Mouse (Mus musculus) hindbrain, embryonic 12.5 days (tissue): ENCODE data around the gene Rab11b. TPM values are rescaled to one million over a fixed set of nuclear protein-coding genes. Genes with fewer than 3 reads are reported as not detected.
"Not testable (repeated sequence)": the region's sequence is repeated elsewhere in the genome, so short reads cannot be mapped to it uniquely, and the experiment has no call there.

ENCODE experiments used
- ATAC-seq: fragments of 200-750 bp; cut with Nextera tagmentation; 2 replicates; pipeline ENCODE4 v1.8.0; 2017; ENCODE audit warnings: moderate TSS enrichment; ENCODE audit not compliant: low FRiP score
- H3K27ac ChIP-seq: fragments of 300-500 bp; sonication (generic); 2 replicates; pipeline ENCODE4 v1.5.1; 2016; ENCODE audit warnings: mild to moderate bottlenecking
- H3K27me3 ChIP-seq: fragments of 300-500 bp; sonication (generic); 2 replicates; pipeline ENCODE4 v1.6.1; 2016; ENCODE audit warnings: mild to moderate bottlenecking
- H3K36me3 ChIP-seq: fragments of 300-500 bp; sonication (generic); 2 replicates; pipeline ENCODE4 v1.6.1; 2016; ENCODE audit warnings: mild to moderate bottlenecking
- H3K4me1 ChIP-seq: fragments of 300-500 bp; sonication (generic); 2 replicates; pipeline ENCODE4 v1.6.1; 2016
- H3K4me2 ChIP-seq: fragments of 300-500 bp; sonication (generic); replicated peaks from 2 replicates; pipeline ENCODE4 v1.6.1; 2016; ENCODE audit warnings: mild to moderate bottlenecking
- H3K4me3 ChIP-seq: fragments of 300-500 bp; sonication (generic); 2 replicates; pipeline ENCODE4 v1.5.1; 2016; ENCODE audit warnings: mild to moderate bottlenecking
- H3K9ac ChIP-seq: fragments of 300-500 bp; sonication (generic); 2 replicates; pipeline ENCODE4 v1.6.1; 2016; ENCODE audit warnings: mild to moderate bottlenecking, moderate library complexity
- H3K9me3 ChIP-seq: fragments of 300-500 bp; sonication (generic); replicated peaks from 2 replicates; pipeline ENCODE4 v1.6.1; 2016; ENCODE audit warnings: mild to moderate bottlenecking
- WGBS: fragments of 180-500 bp; shearing (Covaris S2); methylation state at CpG from one replicate; pipeline ENCODE4 v1.1.7; 2016; 5-methylcytosine and 5-hydroxymethylcytosine counted together
- polyA plus RNA-seq: library from polyadenylated mRNA; unstranded; fragments of >200 nt; fragmentation: Nextera tagmentation; extraction: Ambion mirVana; gene quantifications from 2 replicates; pipeline ENCODE4 v1.2.1, GENCODE M21; 2016

Gene Rab11b
- polyA plus RNA-seq, 1 experiment from 2014 or later, result 415 TPM

DNA sequence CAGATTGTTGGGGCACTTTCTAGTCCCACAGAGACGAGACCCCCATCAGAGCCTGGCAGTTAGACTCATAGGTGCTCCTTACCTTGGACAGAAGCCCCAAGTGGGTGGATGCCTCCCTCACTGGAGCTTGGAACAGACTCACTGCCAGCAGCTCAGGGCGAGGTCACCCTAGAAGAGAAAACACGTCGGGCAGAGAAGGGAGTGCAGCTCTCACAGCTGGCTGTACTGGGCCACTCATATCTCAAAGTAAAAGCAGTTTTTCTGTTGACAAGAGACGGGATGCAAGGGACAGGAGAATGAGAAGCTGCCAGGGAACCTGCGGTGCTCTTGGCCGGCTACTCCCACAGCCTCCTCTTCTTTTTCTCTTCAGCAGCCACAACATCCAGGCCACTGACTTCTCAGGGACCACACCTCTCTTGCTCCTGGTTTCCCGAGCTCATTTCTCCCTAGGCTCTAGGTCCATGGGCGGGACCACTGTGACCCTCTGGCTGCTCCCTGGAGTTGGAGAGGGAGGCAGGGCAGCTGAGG is 27.7 kb downstream of the Rab11b start:
- not testable (repeated sequence) for H3K4me3 ChIP-seq, H3K4me2 ChIP-seq, H3K27me3 ChIP-seq, ATAC-seq, H3K27ac ChIP-seq, H3K4me1 ChIP-seq, H3K9ac ChIP-seq, H3K9me3 ChIP-seq, H3K36me3 ChIP-seq
- 82% methylated on average over 9 of the region's 9 CpGs for WGBS

DNA sequence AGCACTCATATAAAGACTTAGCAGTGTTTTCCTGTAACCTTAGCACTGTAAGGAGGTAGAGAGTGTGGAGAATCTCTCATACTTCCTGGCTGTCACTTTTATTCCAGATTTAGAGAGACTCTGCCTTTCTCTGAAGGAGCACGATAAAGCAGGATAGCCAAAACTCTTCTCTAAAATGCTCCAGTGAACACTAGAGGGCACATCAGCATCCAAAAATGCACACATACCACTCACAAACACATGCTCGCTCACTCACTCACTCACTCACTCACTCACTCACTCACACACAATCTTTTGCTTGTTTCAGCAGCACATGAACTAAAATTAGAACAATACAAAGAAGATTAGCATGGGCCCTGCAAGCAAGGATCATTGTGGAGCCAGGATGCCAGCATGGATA is 31.1 kb downstream of the Rab11b start:
- 77% methylated on average over 2 of the region's 2 CpGs for WGBS
- Histone ChIP-seq H3K36me3 (no peaks in the 10 kb centered on the region), H3K27ac (no peak overlapping the region), H3K27me3 (no peaks in the 10 kb centered on the region), H3K4me2 (no peak overlapping the region), H3K4me1 (no peaks in the 10 kb centered on the region), H3K9ac (no peak overlapping the region), H3K4me3 (no peak overlapping the region), H3K9me3 (no peaks in the 10 kb centered on the region)
- no peak for ATAC-seq

DNA sequence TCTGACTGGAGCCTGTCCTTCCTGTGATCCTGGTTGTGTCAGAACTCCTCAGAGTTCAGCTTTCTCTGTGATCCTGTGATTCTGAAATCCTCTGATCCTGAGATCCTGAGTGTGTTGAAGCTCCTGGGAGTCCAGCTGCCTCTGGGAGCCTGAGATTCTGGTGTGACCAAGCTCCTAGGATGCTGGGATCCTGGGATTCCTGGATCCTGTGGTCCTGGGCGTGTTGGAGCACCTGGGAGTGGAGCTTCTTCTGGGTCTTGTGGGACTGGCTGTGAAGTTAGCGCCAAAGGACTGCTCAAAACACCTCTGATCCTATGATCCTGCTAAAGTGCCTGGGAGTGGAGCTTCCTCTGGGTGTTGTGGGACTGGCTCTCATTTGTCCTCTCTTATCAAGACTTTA is 31.9 kb downstream of the Rab11b start:
- H3K4me3 ChIP-seq, result no peak overlapping the region
- no peak overlapping the region for H3K27ac ChIP-seq
- H3K27me3 ChIP-seq, result no peaks in the 10 kb centered on the region
- no peak for ATAC-seq
- 82% methylated on average over 2 of the region's 2 CpGs for WGBS
- no peaks in the 10 kb centered on the region for H3K36me3 ChIP-seq
- no peak overlapping the region for H3K4me2 ChIP-seq
- H3K9me3 ChIP-seq, result no peaks in the 10 kb centered on the region
- H3K4me1 ChIP-seq, result no peaks in the 10 kb centered on the region
- no peak overlapping the region for H3K9ac ChIP-seq

DNA sequence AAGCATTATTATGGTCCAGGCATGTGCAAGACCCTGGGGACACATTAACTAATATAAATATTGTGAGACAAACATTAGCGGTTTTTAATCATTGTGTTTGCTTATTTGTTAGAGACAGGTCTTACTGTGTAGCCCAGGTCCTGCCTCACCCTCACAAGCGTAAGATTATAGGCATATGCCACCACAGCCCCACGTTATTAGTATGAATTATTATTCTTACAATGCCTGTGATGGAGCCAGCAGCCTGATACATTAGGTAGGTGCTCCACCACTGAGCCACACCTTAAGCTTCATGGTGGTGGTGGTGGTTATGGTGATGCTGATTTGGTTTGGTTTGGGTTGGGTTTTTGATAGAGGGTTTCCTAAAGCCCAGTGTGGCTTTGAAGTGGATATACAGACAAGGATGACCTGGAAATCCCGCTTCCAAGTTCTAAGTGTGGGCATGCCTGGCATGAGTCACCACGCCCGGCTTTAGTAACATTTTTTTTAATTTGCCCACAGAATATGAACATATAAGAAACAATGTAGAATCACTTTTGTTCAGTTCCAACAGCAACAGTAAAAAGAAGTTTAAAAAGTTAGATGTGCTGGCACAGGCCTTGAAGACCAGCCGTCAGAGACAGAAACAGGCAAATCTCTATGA is 40.5 kb downstream of the Rab11b start:
- no peaks in the 10 kb centered on the region for H3K36me3 ChIP-seq
- peaks cover 3% of the 10 kb centered on the region; the same call in 1 of the 2 replicates for H3K4me1 ChIP-seq
- no peak for ATAC-seq
- H3K9ac ChIP-seq, result no peak overlapping the region
- no peak overlapping the region for H3K4me2 ChIP-seq
- H3K9me3 ChIP-seq, result no peaks in the 10 kb centered on the region
- no peak overlapping the region for H3K27ac ChIP-seq
- 96% methylated on average over 7 of the region's 7 CpGs for WGBS
- H3K27me3 ChIP-seq, result no peaks in the 10 kb centered on the region
- no peak overlapping the region for H3K4me3 ChIP-seq

DNA sequence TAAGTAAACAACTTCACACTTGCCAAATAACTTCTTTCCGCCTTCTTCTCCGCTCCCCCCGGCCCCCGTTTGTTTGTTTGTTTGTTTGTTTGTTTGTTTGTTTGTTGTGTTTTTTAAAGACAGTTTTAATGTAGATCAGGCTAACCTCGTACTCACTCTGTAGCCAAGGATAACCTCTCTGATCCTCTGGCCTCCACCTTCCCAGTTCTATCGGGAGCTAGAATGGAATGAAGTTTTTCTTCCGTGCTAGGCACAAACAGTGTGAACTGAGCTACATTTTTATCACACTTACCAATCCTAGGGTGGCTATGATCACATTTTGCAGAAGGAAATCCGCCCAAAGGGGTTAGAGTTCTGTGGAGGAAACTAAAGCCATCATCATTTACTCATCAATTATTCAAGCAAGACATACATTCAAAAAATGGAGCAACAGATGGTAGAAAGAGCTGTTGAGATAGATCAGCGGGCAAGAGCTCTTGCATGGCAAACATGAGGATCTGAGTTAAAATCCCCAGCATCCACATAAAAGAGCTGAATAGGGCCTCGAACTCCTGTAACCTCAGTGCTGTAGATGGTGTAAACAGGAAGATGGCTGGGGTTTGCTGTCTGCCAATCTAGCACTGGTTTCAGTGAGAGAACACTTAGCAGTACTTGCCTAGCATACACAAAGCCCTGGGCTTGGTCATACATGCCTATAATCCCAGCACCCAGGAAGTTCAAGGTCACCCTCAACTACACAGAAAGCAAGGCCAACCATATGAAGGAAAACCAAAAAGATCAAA is 41.2 kb downstream of the Rab11b start:
- no peak overlapping the region for H3K9ac ChIP-seq
- H3K9me3 ChIP-seq, result no peaks in the 10 kb centered on the region
- WGBS, result 50% methylated on average over 10 of the region's 10 CpGs
- peaks cover 3% of the 10 kb centered on the region; the same call in 1 of the 2 replicates for H3K4me1 ChIP-seq
- H3K4me3 ChIP-seq, result peak overlapping the region; percentile 87
- peak overlapping the region; percentile 72 for H3K4me2 ChIP-seq
- no peak overlapping the region for H3K27ac ChIP-seq
- H3K36me3 ChIP-seq, result no peaks in the 10 kb centered on the region
- H3K27me3 ChIP-seq, result no peaks in the 10 kb centered on the region
- ATAC-seq, result no peak

DNA sequence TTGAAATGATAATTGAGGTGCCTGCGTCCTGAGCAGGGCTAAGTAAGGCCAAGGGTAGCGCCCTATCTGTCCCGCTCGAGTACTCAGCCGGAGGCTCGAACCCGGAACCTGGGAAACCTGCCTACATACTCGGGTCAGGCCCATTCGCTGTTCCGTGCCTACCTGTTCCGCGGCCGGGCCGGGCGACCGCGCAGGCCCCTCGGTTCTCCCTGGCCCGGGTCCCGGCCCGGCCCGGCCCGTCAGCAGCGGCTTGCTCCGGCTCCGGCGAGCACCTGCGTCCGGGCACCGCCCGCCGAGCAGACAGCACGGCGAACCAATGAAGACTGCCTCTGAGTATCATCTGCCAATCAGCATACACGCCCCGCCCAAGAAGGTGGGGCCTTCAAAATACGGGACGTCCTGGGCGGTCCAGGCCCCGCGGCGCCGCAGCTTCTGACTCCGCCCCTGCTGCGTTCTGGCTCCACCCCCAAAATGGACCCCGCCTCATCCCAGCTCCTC is 41.9 kb downstream of the Rab11b start, which contains the start of gene March2:
March2 (minus strand) TSS at position 287 of the 498 bp plus-strand sequence.
- Histone ChIP-seq H3K4me2 (peak within 1 kb of the TSS; percentile 72), H3K36me3 (no peaks in the 10 kb centered on the region), H3K27ac (no peak within 1 kb of the TSS), H3K27me3 (no peaks in the 10 kb centered on the region), H3K9ac (peak within 1 kb of the TSS; percentile 80), H3K4me3 (peak within 1 kb of the TSS; percentile 87), H3K9me3 (no peaks in the 10 kb centered on the region), H3K4me1 (peaks cover 3% of the 10 kb centered on the region; the same call in 1 of the 2 replicates)
- WGBS, result under 1% methylated on average over 44 of the region's 46 CpGs
- ATAC-seq, result peak; percentile 99

DNA sequence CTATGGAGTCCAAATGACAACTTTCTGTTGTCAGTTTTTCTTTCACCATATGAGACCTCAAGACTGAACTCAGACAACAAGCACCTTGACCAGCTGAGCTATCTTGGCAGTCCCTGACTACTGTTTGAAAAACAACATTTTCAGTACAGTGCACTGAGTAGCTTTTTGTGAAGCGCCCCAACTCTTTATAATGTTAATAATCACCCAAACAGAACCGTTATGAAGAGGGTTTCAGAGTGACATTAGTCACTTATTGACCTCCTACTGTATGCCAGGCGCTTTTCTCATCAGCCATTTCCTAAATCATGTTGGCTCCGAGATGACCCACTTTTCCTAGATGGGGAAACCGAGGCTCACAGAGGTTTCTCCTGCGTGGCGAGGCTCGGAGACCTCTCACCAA is 42.3 kb downstream of the Rab11b start:
- peak; percentile 16 for ATAC-seq
- WGBS, result 7% methylated on average over 8 of the region's 8 CpGs
- H3K9ac ChIP-seq, result peak overlapping the region; percentile 80
- no peaks in the 10 kb centered on the region; the same call in 1 of the 2 replicates for H3K36me3 ChIP-seq
- H3K4me3 ChIP-seq, result peak overlapping the region; percentile 87
- H3K4me1 ChIP-seq, result peaks cover 3% of the 10 kb centered on the region; the same call in 1 of the 2 replicates
- H3K27me3 ChIP-seq, result no peaks in the 10 kb centered on the region
- peak overlapping the region; percentile 72 for H3K4me2 ChIP-seq
- no peaks in the 10 kb centered on the region for H3K9me3 ChIP-seq
- H3K27ac ChIP-seq, result no peak overlapping the region

DNA sequence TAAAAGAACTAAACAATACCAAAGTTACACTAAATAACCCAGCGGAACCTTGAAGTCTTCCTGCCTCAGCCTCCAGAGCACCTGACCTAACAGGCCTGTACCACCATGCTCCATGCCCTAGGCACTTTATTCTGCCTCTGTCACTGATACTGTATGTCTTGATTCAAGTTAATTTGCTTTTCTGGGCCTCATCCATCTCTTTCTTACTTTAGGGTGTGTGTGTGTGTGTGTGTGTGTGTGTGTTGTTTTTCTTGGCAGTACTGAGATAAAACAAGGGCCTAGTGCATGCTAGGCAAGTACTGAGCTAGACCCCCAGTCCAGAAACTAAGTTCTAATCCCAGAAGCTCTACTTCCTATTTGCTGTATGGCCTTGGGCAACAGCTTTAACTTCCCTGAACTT is 43.1 kb downstream of the Rab11b start:
- no peak overlapping the region for H3K9ac ChIP-seq
- no peaks in the 10 kb centered on the region for H3K9me3 ChIP-seq
- H3K4me3 ChIP-seq, result peak overlapping the region; percentile 87; the same call in 1 of the 2 replicates
- no peaks in the 10 kb centered on the region; the same call in 1 of the 2 replicates for H3K36me3 ChIP-seq
- H3K4me2 ChIP-seq, result no peak overlapping the region
- H3K27ac ChIP-seq, result no peak overlapping the region
- no peaks in the 10 kb centered on the region for H3K27me3 ChIP-seq
- ATAC-seq, result no peak
- WGBS, result 92% methylated on average over 1 of the region's 1 CpGs
- H3K4me1 ChIP-seq, result peaks cover 3% of the 10 kb centered on the region; the same call in 1 of the 2 replicates

DNA sequence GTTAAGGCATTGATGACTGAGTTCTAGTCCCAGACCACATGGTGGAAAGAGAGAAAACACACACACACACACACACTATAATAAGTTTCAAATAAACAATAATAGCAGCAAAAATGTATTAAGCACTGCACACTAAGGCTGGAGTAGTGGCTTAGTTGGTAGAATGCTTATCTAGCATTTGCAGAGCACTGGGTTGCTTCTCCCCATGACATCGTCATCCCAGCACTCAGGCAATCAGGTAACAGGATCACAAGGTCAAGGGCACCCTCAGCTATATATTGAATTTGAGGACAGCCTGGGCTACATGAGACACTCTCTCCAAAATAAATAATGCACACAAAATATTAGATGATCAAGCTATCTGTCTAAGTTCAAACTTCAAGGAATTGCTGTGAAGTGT is 45.6 kb downstream of the Rab11b start:
- 92% methylated on average over 1 of the region's 1 CpGs for WGBS
- H3K4me2 ChIP-seq, result no peak overlapping the region
- no peak overlapping the region for H3K9ac ChIP-seq
- ATAC-seq, result no peak
- H3K27me3 ChIP-seq, result no peaks in the 10 kb centered on the region
- H3K27ac ChIP-seq, result no peak overlapping the region
- no peak overlapping the region for H3K4me3 ChIP-seq
- peaks cover 10% of the 10 kb centered on the region for H3K36me3 ChIP-seq
- H3K4me1 ChIP-seq, result peaks cover 3% of the 10 kb centered on the region; the same call in 1 of the 2 replicates
- no peaks in the 10 kb centered on the region for H3K9me3 ChIP-seq

DNA sequence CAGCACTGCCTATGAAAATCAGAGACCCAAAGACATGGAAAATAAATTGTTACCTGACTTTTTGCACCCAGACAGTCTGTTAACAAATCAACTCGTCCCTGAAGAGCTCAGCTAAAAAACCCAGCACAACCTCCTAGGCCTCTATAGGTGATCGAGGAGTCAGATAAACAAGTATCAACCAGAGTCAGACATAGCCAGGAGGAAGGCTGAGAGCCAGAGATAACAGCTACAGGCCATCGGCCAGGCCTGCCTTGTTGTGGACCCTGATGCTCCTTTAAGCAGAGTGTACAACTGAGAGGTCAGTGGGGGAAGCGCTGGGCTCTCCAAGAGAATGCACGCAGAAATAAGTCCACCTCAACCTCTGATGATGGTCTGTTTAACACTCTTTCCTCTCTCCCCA is 47.1 kb downstream of the Rab11b start:
- no peak overlapping the region for H3K4me2 ChIP-seq
- 85% methylated on average over 5 of the region's 5 CpGs for WGBS
- no peak overlapping the region for H3K4me3 ChIP-seq
- H3K27ac ChIP-seq, result no peak overlapping the region
- no peak for ATAC-seq
- peaks cover 23% of the 10 kb centered on the region for H3K36me3 ChIP-seq
- no peaks in the 10 kb centered on the region for H3K27me3 ChIP-seq
- H3K9me3 ChIP-seq, result no peaks in the 10 kb centered on the region
- H3K4me1 ChIP-seq, result peaks cover 3% of the 10 kb centered on the region; the same call in 1 of the 2 replicates
- no peak overlapping the region for H3K9ac ChIP-seq

DNA sequence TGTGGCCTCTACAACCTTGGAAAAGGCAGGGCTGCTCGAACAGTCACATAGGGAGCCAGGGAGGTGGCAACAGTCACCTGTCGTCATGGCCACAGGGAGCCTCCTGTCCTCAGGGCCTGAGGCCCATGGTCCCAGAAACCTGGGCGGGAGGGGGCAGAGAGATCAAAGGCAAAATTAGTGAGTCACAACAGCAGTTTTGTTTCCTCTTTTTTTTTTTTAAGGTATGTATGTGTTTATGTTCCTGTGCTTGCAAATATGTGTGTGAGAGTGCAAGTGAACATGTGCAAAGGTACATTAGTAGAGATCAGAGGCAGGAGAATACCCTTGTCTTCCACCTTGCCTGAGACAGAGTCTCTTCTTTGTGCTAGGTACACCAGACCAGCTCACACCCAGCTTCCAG is 50.5 kb downstream of the Rab11b start:
- 79% methylated on average over 3 of the region's 3 CpGs for WGBS
- H3K4me2 ChIP-seq, result no peak overlapping the region
- no peaks in the 10 kb centered on the region for H3K4me1 ChIP-seq
- no peaks in the 10 kb centered on the region for H3K27me3 ChIP-seq
- H3K4me3 ChIP-seq, result no peak overlapping the region
- no peak for ATAC-seq
- no peaks in the 10 kb centered on the region for H3K9me3 ChIP-seq
- peaks cover 46% of the 10 kb centered on the region for H3K36me3 ChIP-seq
- H3K9ac ChIP-seq, result no peak overlapping the region
- H3K27ac ChIP-seq, result no peak overlapping the region

DNA sequence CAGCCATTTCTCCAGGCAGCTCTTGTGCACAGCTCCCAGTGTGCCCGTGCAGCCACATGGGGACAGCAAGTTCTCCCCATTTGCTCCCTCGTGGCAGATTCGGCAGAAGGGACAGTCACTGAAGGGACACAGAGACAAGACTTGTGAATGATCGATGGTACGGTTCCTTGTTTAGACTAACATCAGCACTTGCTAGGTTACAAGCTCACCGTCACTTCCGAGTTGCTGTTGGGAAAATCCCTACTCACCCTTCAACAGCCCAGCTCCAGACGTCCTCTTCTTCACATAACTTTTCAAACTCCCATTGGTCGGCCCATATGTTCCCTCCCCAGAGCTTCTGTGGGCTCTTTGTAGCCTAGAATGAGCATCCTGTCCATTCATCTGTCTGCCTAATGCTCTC is 57.2 kb downstream of the Rab11b start:
- H3K36me3 ChIP-seq, result peaks cover 56% of the 10 kb centered on the region
- H3K27ac ChIP-seq, result no peak overlapping the region
- no peak overlapping the region for H3K9ac ChIP-seq
- no peak overlapping the region for H3K4me2 ChIP-seq
- H3K9me3 ChIP-seq, result no peaks in the 10 kb centered on the region
- H3K27me3 ChIP-seq, result no peaks in the 10 kb centered on the region
- WGBS, result 88% methylated on average over 9 of the region's 9 CpGs
- ATAC-seq, result no peak
- no peak overlapping the region for H3K4me3 ChIP-seq
- no peaks in the 10 kb centered on the region for H3K4me1 ChIP-seq
